Mouse (Mus musculus): ENCODE results near the gene Pola1.

- TF ChIP-seq CTCF (IDR thresholded peaks at IDR 0.05; ENCODE audit: control insufficient read depth, insufficient read depth, insufficient read length) = no peak
- no peak for TF ChIP-seq MYOG (IDR thresholded peaks at IDR 0.05; ENCODE audit: control insufficient read depth, extremely low read depth, insufficient read length)
- TF ChIP-seq USF1 (IDR thresholded peaks at IDR 0.05; ENCODE audit: low read depth) = no peak
- TF ChIP-seq MYOD1 (IDR thresholded peaks at IDR 0.05; ENCODE audit: control insufficient read depth, insufficient read length, low read depth) = no peak
- TF ChIP-seq MAX (IDR thresholded peaks at IDR 0.05) = no peak
- no peak for TF ChIP-seq CEBPB (IDR thresholded peaks at IDR 0.05; ENCODE audit: low read depth)
- no peak for TF ChIP-seq FOSL1 (IDR thresholded peaks at IDR 0.05; ENCODE audit: insufficient read depth, low read length, poor library complexity, severe bottlenecking)
Measured at GRCm38 (mm10) chrX:93294736-93295490, 337.0 kb downstream of the Pola1 start.
